Mouse (Mus musculus): ENCODE measurements around the gene Asxl2.
"Not testable (repeated sequence)": the region's sequence is repeated elsewhere in the genome, so short reads cannot be mapped to it uniquely, and the experiment has no call there.

Gene Asxl2

GRCm38 (mm10) chr12:3427891-3428775 lies 1.5 kb downstream of the Asxl2 start:
- no peak for DNase-seq (ENCODE audit: low read depth)

- DNase-seq (ENCODE audit: low read depth) = no peak
These were observed 3.2 kb downstream of the Asxl2 start for GRCm38 (mm10) chr12:3429681-3430442.

- no peak for DNase-seq (ENCODE audit: low read depth)
These were observed 3.7 kb downstream of the Asxl2 start for GRCm38 (mm10) chr12:3430443-3430753.

- peak; percentile 50 for DNase-seq (ENCODE audit: low read depth)
These were observed 4.3 kb downstream of the Asxl2 start for GRCm38 (mm10) chr12:3430985-3431384.

GRCm38 (mm10) chr12:3433736-3434135 lies 7.1 kb downstream of the Asxl2 start:
- DNase-seq (ENCODE audit: low read depth) = no peak

- DNase-seq (ENCODE audit: low read depth) = no peak
These were observed 9.8 kb downstream of the Asxl2 start for GRCm38 (mm10) chr12:3436446-3436845.

- peak; percentile 62 for DNase-seq (ENCODE audit: low read depth)
These were observed 11.2 kb downstream of the Asxl2 start for GRCm38 (mm10) chr12:3437815-3438214.

- DNase-seq (ENCODE audit: low read depth) = peak; percentile 27
These were observed 14.3 kb downstream of the Asxl2 start for GRCm38 (mm10) chr12:3440916-3441315.

GRCm38 (mm10) chr12:3441361-3441760 lies 14.7 kb downstream of the Asxl2 start:
- peak; percentile 66 for DNase-seq (ENCODE audit: low read depth)

- DNase-seq (ENCODE audit: low read depth) = no peak
These were observed 26.9 kb downstream of the Asxl2 start for GRCm38 (mm10) chr12:3453554-3453953.

- DNase-seq (ENCODE audit: low read depth) = peak; percentile 50
These were observed 36.4 kb downstream of the Asxl2 start for GRCm38 (mm10) chr12:3463087-3463486.

- no peak for DNase-seq (ENCODE audit: low read depth)
These were observed 73.0 kb downstream of the Asxl2 start for GRCm38 (mm10) chr12:3499662-3500061.

GRCm38 (mm10) chr12:3500071-3500470 lies 73.4 kb downstream of the Asxl2 start:
- DNase-seq (ENCODE audit: low read depth) = no peak

- DNase-seq (ENCODE audit: low read depth) = no peak
These were observed 92.1 kb downstream of the Asxl2 start for GRCm38 (mm10) chr12:3518665-3519297.

- DNase-seq (ENCODE audit: low read depth) = not testable (repeated sequence)
These were observed 95.1 kb downstream of the Asxl2 start for GRCm38 (mm10) chr12:3521806-3522205.

GRCm38 (mm10) chr12:3525536-3525935 lies 98.9 kb downstream of the Asxl2 start:
- no peak for DNase-seq (ENCODE audit: low read depth)

GRCm38 (mm10) chr12:3535446-3535845 lies 108.8 kb downstream of the Asxl2 start:
- DNase-seq (ENCODE audit: low read depth) = not testable (repeated sequence)

GRCm38 (mm10) chr12:3537616-3538015 lies 111.0 kb downstream of the Asxl2 start:
- DNase-seq (ENCODE audit: low read depth) = no peak

GRCm38 (mm10) chr12:3538036-3538435 lies 111.4 kb downstream of the Asxl2 start:
- no peak for DNase-seq (ENCODE audit: low read depth)

- no peak for DNase-seq (ENCODE audit: low read depth)
These were observed 112.9 kb downstream of the Asxl2 start for GRCm38 (mm10) chr12:3539605-3540004.

- DNase-seq (ENCODE audit: low read depth) = no peak
These were observed 114.2 kb downstream of the Asxl2 start for GRCm38 (mm10) chr12:3540871-3541270.

GRCm38 (mm10) chr12:3545451-3545850 lies 118.8 kb downstream of the Asxl2 start:
- no peak for DNase-seq (ENCODE audit: low read depth)
